Mouse (Mus musculus) cerebellum, postnatal 4 days (tissue): ENCODE measurements at regions not wholly inside any gene's neighbourhood (a gene's known extent, or its start where the extent isn't known, plus 50 kb on each side); places are given as distances from the start of the nearest gene placed in this dataset.

Experiments used
- DNase-seq, 2 experiments: peaks; one replicate each; pipeline ENCODE4 v3.0.0; 2022; ENCODE audit warnings: low spot score in 2 of 2, mixed read lengths in 1 of 2

DNA sequence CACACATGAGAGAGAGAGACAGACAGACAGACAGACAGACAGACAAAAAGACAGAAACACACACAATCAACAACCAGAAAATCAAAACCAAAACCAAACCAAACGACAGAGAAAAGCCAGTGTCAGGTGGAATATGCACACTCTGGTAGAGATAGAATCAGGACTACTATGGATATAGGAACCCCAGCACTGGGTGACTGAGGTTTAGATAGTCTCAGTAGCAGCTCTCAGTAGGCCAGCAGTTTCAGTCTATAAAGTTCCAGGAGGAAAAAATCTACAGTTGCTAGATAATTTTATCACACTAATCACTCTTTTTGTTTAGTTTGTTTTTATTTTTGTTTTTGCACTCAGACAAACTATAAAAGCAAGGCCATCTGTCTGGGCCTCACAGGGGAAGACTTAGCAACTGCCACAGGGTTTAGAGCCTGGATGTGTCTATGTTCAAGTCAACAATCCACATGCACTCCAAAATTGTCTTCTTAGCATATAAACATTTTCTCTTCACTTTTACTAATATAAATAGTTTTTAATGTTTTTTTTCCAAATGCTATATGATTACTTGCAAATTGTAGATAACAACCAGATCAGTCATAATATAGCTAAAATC, 718.2 kb downstream of the Trim52 start:
- DNase-seq, result no peak

- no peak for DNase-seq
Measured at GRCm38 (mm10) chr14:106835705-106836104, 729.7 kb downstream of the Trim52 start.

- DNase-seq, result peak in 1 of 2 experiments; percentile 1
Measured at GRCm38 (mm10) chr14:106836179-106836578, 730.2 kb downstream of the Trim52 start.
